Mouse (Mus musculus) liver, postnatal 0 days (tissue): ENCODE data around the gene LTO1.

Experiments used
- CTCF ChIP-seq: sonication (generic); IDR thresholded peaks from 2 replicates; pipeline ENCODE4 v1.5.1; 2016; ENCODE audit warnings: antibody characterized with exemption, low read depth
- EP300 ChIP-seq: IDR thresholded peaks from 2 replicates; pipeline ENCODE4 v1.6.1; 2016; ENCODE audit warnings: antibody characterized with exemption, low read depth, mild to moderate bottlenecking

- TF ChIP-seq CTCF = peak; percentile 42
- no peak for TF ChIP-seq EP300
Observed at GRCm38 (mm10) chr7:144943254-144943653, 28.4 kb downstream of the LTO1 start.
